Mouse (Mus musculus) neural tube, embryonic 12.5 days (tissue): ENCODE measurements around the gene Slc43a1. TPM values are rescaled to one million over a fixed set of nuclear protein-coding genes. Genes with fewer than 3 reads are reported as not detected.
A peak's percentile ranks its signal among the peaks of the same experiment; 100 is the strongest.
"Not testable (repeated sequence)": the region's sequence is repeated elsewhere in the genome, so short reads cannot be mapped to it uniquely, and the experiment has no call there.

Experiments used
- ATAC-seq: fragments of 200-750 bp; cut with Nextera tagmentation; 2 replicates; pipeline ENCODE4 v1.8.0; 2017; ENCODE audit warnings: low read depth, mild to moderate bottlenecking, moderate TSS enrichment, moderate library complexity; ENCODE audit not compliant: low FRiP score
- H3K27ac ChIP-seq: fragments of 300-500 bp; sonication (generic); 2 replicates; pipeline ENCODE4 v1.5.1; 2016
- H3K27me3 ChIP-seq: fragments of 300-500 bp; sonication (generic); replicated peaks from 2 replicates; pipeline ENCODE4 v1.6.1; 2016; ENCODE audit warnings: mild to moderate bottlenecking
- H3K36me3 ChIP-seq: fragments of 300-500 bp; sonication (generic); 2 replicates; pipeline ENCODE4 v1.6.1; 2016; ENCODE audit warnings: mild to moderate bottlenecking
- H3K4me1 ChIP-seq: fragments of 300-500 bp; sonication (generic); 2 replicates; pipeline ENCODE4 v1.6.1; 2016
- H3K4me2 ChIP-seq: fragments of 300-500 bp; sonication (generic); replicated peaks from 2 replicates; pipeline ENCODE4 v1.6.1; 2016; ENCODE audit warnings: mild to moderate bottlenecking
- H3K4me3 ChIP-seq: fragments of 300-500 bp; sonication (generic); 2 replicates; pipeline ENCODE4 v1.5.1; 2016
- H3K9ac ChIP-seq: fragments of 300-500 bp; sonication (generic); 2 replicates; pipeline ENCODE4 v1.6.1; 2016; ENCODE audit warnings: mild to moderate bottlenecking
- H3K9me3 ChIP-seq: fragments of 300-500 bp; sonication (generic); 2 replicates; pipeline ENCODE4 v1.6.1; 2016; ENCODE audit warnings: mild to moderate bottlenecking
- WGBS: fragments of 180-500 bp; shearing (Covaris S2); methylation state at CpG from one replicate; pipeline ENCODE4 v1.1.7; 2016; 5-methylcytosine and 5-hydroxymethylcytosine counted together
- polyA plus RNA-seq: library from polyadenylated mRNA; unstranded; fragments of >200 nt; fragmentation: Nextera tagmentation; extraction: Ambion mirVana; gene quantifications from 2 replicates; pipeline ENCODE4 v1.2.1, GENCODE M21; 2016

The Slc43a1 gene
- polyA plus RNA-seq, 1 experiment from 2014 or later, result 10.2 TPM

- Histone ChIP-seq H3K27me3 (peaks cover 52% of the 10 kb centered on the region), H3K9ac (0 out of 2 replicates have a peak overlapping the region, but pooled peaks have one; percentile 17), H3K27ac (no peak overlapping the region), H3K4me3 (peak overlapping the region; percentile 13; the same call in 1 of the 2 replicates), H3K9me3 (no peaks in the 10 kb centered on the region), H3K4me1 (peaks cover 32% of the 10 kb centered on the region), H3K4me2 (peak overlapping the region; percentile 91), H3K36me3 (no peaks in the 10 kb centered on the region)
- no peak for ATAC-seq
- 15% methylated on average over 14 of the region's 14 CpGs for WGBS
Measured at GRCm38 (mm10) chr2:84889316-84890044, 50.8 kb downstream of the Slc43a1 start.

DNA sequence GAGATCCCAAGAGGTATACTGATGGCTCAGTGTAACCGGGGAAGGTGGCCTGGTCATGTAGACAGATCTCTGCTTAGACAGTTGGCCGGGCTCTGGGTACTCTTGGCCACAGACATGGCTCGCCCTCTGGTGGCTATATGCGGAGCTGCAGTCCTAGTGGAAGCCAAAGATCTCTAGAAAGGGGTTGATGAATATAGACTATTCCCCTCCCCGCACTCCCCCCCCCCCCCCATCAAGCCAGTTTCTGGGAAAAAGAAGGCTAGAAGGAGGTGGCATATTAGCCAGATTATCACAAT is 51.3 kb downstream of the Slc43a1 start:
- peaks cover 47% of the 10 kb centered on the region for H3K27me3 ChIP-seq
- H3K4me1 ChIP-seq, result peaks cover 32% of the 10 kb centered on the region
- no peak overlapping the region for H3K9ac ChIP-seq
- H3K4me3 ChIP-seq, result no peak overlapping the region
- no peak overlapping the region for H3K27ac ChIP-seq
- H3K4me2 ChIP-seq, result no peak overlapping the region
- H3K9me3 ChIP-seq, result no peaks in the 10 kb centered on the region
- 3% methylated on average over 5 of the region's 5 CpGs for WGBS
- H3K36me3 ChIP-seq, result no peaks in the 10 kb centered on the region
- no peak for ATAC-seq

- Histone ChIP-seq H3K27ac (no peak overlapping the region), H3K4me2 (no peak overlapping the region), H3K9ac (no peak overlapping the region), H3K4me1 (peaks cover 7% of the 10 kb centered on the region), H3K36me3 (no peaks in the 10 kb centered on the region), H3K27me3 (peaks cover 13% of the 10 kb centered on the region), H3K9me3 (no peaks in the 10 kb centered on the region), H3K4me3 (no peak overlapping the region)
- WGBS, result 66% methylated on average over 6 of the region's 6 CpGs
- ATAC-seq, result no peak
Measured at GRCm38 (mm10) chr2:84893359-84893758, 54.7 kb downstream of the Slc43a1 start.

- Histone ChIP-seq H3K36me3 (no peaks in the 10 kb centered on the region), H3K9me3 (no peaks in the 10 kb centered on the region), H3K4me2 (no peak overlapping the region), H3K4me1 (no peaks in the 10 kb centered on the region), H3K27ac (no peak overlapping the region), H3K4me3 (no peak overlapping the region), H3K9ac (no peak overlapping the region), H3K27me3 (no peaks in the 10 kb centered on the region; the same call in 1 of the 2 replicates)
- 65% methylated on average over 4 of the region's 4 CpGs for WGBS
- ATAC-seq, result no peak
Measured at GRCm38 (mm10) chr2:84895495-84896198, 57.0 kb downstream of the Slc43a1 start.

- not testable (repeated sequence) for H3K4me3 ChIP-seq, H3K27me3 ChIP-seq, H3K36me3 ChIP-seq, H3K4me2 ChIP-seq, H3K4me1 ChIP-seq, H3K9ac ChIP-seq, H3K9me3 ChIP-seq, H3K27ac ChIP-seq, ATAC-seq
- 94% methylated on average over 6 of the region's 6 CpGs for WGBS
Measured at GRCm38 (mm10) chr2:84896686-84897085, 58.0 kb downstream of the Slc43a1 start.

DNA sequence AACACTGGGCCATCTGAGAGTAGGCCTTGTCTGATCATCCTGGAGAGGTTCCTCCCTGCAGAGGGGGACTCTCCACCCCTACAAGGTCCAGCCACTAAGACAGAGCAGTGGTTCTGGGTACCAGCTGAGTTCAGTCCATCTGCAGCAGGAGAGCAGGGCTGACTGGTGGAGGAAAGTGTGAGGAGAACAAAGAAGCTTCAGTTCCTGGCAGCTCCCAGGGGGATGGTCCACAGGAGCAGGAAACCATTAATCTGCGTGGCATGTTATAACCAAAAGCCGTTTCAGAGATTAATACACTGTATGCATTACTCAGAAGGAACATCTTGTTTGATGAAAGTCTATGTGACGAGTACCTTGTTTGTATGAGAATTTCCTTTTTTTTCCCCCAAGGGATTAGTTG is 74.1 kb downstream of the Slc43a1 start:
- Histone ChIP-seq H3K9me3 (no peaks in the 10 kb centered on the region), H3K9ac (no peak overlapping the region), H3K36me3 (no peaks in the 10 kb centered on the region), H3K4me2 (no peak overlapping the region), H3K27ac (no peak overlapping the region), H3K27me3 (no peaks in the 10 kb centered on the region), H3K4me1 (no peaks in the 10 kb centered on the region), H3K4me3 (no peak overlapping the region)
- ATAC-seq, result no peak
- WGBS, result 53% methylated on average over 3 of the region's 3 CpGs

Other genes starting within 250 kb of the Slc43a1 start
- 44.3 and 50.4 TPM in 2 replicates for gene Ctnnd1, start 188.1 kb upstream of the Slc43a1 start, polyA plus RNA-seq
- 0.27 and 0.43 TPM in 2 replicates for gene Btbd18, start 179.8 kb upstream of the Slc43a1 start, polyA plus RNA-seq
- 306 and 312 TPM in 2 replicates for gene Selenoh, start 168.1 kb upstream of the Slc43a1 start, polyA plus RNA-seq
- gene Gm28635, start 160.8 kb upstream of the Slc43a1 start, polyA plus RNA-seq, result not detected in 2 replicates
- gene Med19, start 160.4 kb upstream of the Slc43a1 start, polyA plus RNA-seq, result 50.4 and 50.5 TPM in 2 replicates
- gene Tmx2, start 159.7 kb upstream of the Slc43a1 start, polyA plus RNA-seq, result 196 and 197 TPM in 2 replicates
- 24.3 and 27.1 TPM in 2 replicates for gene Zdhhc5, start 123.7 kb upstream of the Slc43a1 start, polyA plus RNA-seq
- gene Clp1, start 111.5 kb upstream of the Slc43a1 start, polyA plus RNA-seq, result 36.4 and 37.1 TPM in 2 replicates
- 20.5 and 21.4 TPM in 2 replicates for gene Ypel4, start 104.8 kb upstream of the Slc43a1 start, polyA plus RNA-seq
- gene Gm19426, start 95.2 kb upstream of the Slc43a1 start, polyA plus RNA-seq, result 7.8 and 9.0 TPM in 2 replicates
- 33.8 and 34.5 TPM in 2 replicates for gene Serping1, start 63.4 kb upstream of the Slc43a1 start, polyA plus RNA-seq
- gene Ube2l6, start 40.0 kb upstream of the Slc43a1 start, polyA plus RNA-seq, result 22.8 and 23.2 TPM in 2 replicates
- not detected in 2 replicates for gene Smtnl1, start 16.2 kb upstream of the Slc43a1 start, polyA plus RNA-seq
- gene Timm10, start 11.9 kb upstream of the Slc43a1 start, polyA plus RNA-seq, result 37.6 and 39.4 TPM in 2 replicates
- gene Rtn4rl2, start 47.9 kb downstream of the Slc43a1 start, polyA plus RNA-seq, result 9.5 and 14.7 TPM in 2 replicates
- gene Slc43a3, start 97.7 kb downstream of the Slc43a1 start, polyA plus RNA-seq, result 14.9 and 15.9 TPM in 2 replicates
- 0.83 and 1.3 TPM in 2 replicates for gene Prg2, start 141.6 kb downstream of the Slc43a1 start, polyA plus RNA-seq
- 0.46 TPM in 1 of 2 replicates, not detected in the other for gene Prg3, start 149.4 kb downstream of the Slc43a1 start, polyA plus RNA-seq
- gene Ssrp1, start 198.4 kb downstream of the Slc43a1 start, polyA plus RNA-seq, result 237 and 239 TPM in 2 replicates
- 40.0 and 51.0 TPM in 2 replicates for gene P2rx3, start 198.6 kb downstream of the Slc43a1 start, polyA plus RNA-seq
- 30.1 and 32.2 TPM in 2 replicates for gene Tnks1bp1, start 209.2 kb downstream of the Slc43a1 start, polyA plus RNA-seq